Mouse (Mus musculus): ENCODE results near the gene Tmem242. TPM values are rescaled to one million over a fixed set of nuclear protein-coding genes. Genes with fewer than 3 reads are reported as not detected.

Gene Tmem242
- polyA plus RNA-seq, 1 experiment, result 67.8 TPM

GRCm38 (mm10) chr17:5472268-5472667 lies 32.2 kb upstream of the Tmem242 start:
- Histone ChIP-seq H3ac (ENCODE audit: control insufficient read depth, insufficient read length, low read depth) (no peak overlapping the region), H3K36me3 (ENCODE audit: control insufficient read depth, insufficient read depth) (no peaks in the 10 kb centered on the region), H3K27me3 (ENCODE audit: control insufficient read depth, insufficient read depth, insufficient read length) (peaks cover 31% of the 10 kb centered on the region), H3K79me3 (ENCODE audit: low read depth) (no peaks in the 10 kb centered on the region), H3K4me3 (ENCODE audit: insufficient read depth, poor library complexity, severe bottlenecking) (no peak overlapping the region), H3K79me2 (ENCODE audit: control insufficient read depth, insufficient read depth) (no peaks in the 10 kb centered on the region)
- TF ChIP-seq MYOG (IDR thresholded peaks at IDR 0.05; ENCODE audit: control insufficient read depth, extremely low read depth, insufficient read length) (no peak), MAX (IDR thresholded peaks at IDR 0.05) (no peak), CEBPB (IDR thresholded peaks at IDR 0.05; ENCODE audit: low read depth) (no peak), USF1 (IDR thresholded peaks at IDR 0.05; ENCODE audit: low read depth) (no peak), MYOD1 (IDR thresholded peaks at IDR 0.05; ENCODE audit: control insufficient read depth, insufficient read length, low read depth) (no peak)

GRCm38 (mm10) chr17:5467177-5467576 lies 27.1 kb upstream of the Tmem242 start:
- H3ac ChIP-seq (ENCODE audit: control insufficient read depth, insufficient read length, low read depth), result no peak overlapping the region
- no peaks in the 10 kb centered on the region for H3K36me3 ChIP-seq (ENCODE audit: control insufficient read depth, insufficient read depth)
- H3K4me3 ChIP-seq (ENCODE audit: insufficient read depth, poor library complexity, severe bottlenecking), result no peak overlapping the region
- H3K79me2 ChIP-seq (ENCODE audit: control insufficient read depth, insufficient read depth), result no peaks in the 10 kb centered on the region
- no peaks in the 10 kb centered on the region for H3K79me3 ChIP-seq (ENCODE audit: low read depth)
- H3K27me3 ChIP-seq (ENCODE audit: control insufficient read depth, insufficient read depth, insufficient read length), result peaks cover 35% of the 10 kb centered on the region
- TF ChIP-seq USF1 (IDR thresholded peaks at IDR 0.05; ENCODE audit: low read depth) (no peak), FOSL1 (IDR thresholded peaks at IDR 0.05; ENCODE audit: insufficient read depth, low read length, poor library complexity, severe bottlenecking) (no peak), CEBPB (IDR thresholded peaks at IDR 0.05; ENCODE audit: low read depth) (no peak), MAX (IDR thresholded peaks at IDR 0.05) (no peak), MYOD1 (IDR thresholded peaks at IDR 0.05; ENCODE audit: control insufficient read depth, insufficient read length, low read depth) (no peak), CTCF (IDR thresholded peaks at IDR 0.05; ENCODE audit: control insufficient read depth, insufficient read depth, insufficient read length) (no peak), MYOG (IDR thresholded peaks at IDR 0.05; ENCODE audit: control insufficient read depth, extremely low read depth, insufficient read length) (no peak)

- no peak for TF ChIP-seq MYOG (IDR thresholded peaks at IDR 0.05; ENCODE audit: control insufficient read depth, extremely low read depth, insufficient read length)
- no peak for TF ChIP-seq CEBPB (IDR thresholded peaks at IDR 0.05; ENCODE audit: low read depth)
- TF ChIP-seq CTCF (IDR thresholded peaks at IDR 0.05; ENCODE audit: control insufficient read depth, insufficient read depth, insufficient read length), result no peak
- no peak for TF ChIP-seq FOSL1 (IDR thresholded peaks at IDR 0.05; ENCODE audit: insufficient read depth, low read length, poor library complexity, severe bottlenecking)
- TF ChIP-seq MYOD1 (IDR thresholded peaks at IDR 0.05; ENCODE audit: control insufficient read depth, insufficient read length, low read depth), result no peak
- no peak for TF ChIP-seq USF1 (IDR thresholded peaks at IDR 0.05; ENCODE audit: low read depth)
- no peak for TF ChIP-seq MAX (IDR thresholded peaks at IDR 0.05)
- H3K79me3 ChIP-seq (ENCODE audit: low read depth), result no peaks in the 10 kb centered on the region
- no peak overlapping the region for H3K4me3 ChIP-seq (ENCODE audit: insufficient read depth, poor library complexity, severe bottlenecking)
- no peak overlapping the region for H3ac ChIP-seq (ENCODE audit: control insufficient read depth, insufficient read length, low read depth)
- peaks cover 32% of the 10 kb centered on the region for H3K27me3 ChIP-seq (ENCODE audit: control insufficient read depth, insufficient read depth, insufficient read length)
- no peaks in the 10 kb centered on the region for H3K79me2 ChIP-seq (ENCODE audit: control insufficient read depth, insufficient read depth)
- H3K36me3 ChIP-seq (ENCODE audit: control insufficient read depth, insufficient read depth), result no peaks in the 10 kb centered on the region
These were observed 26.7 kb upstream of the Tmem242 start for GRCm38 (mm10) chr17:5466736-5467135.

GRCm38 (mm10) chr17:5463912-5464311 lies 23.9 kb upstream of the Tmem242 start:
- TF ChIP-seq MYOD1 (IDR thresholded peaks at IDR 0.05; ENCODE audit: control insufficient read depth, insufficient read length, low read depth) (no peak), CTCF (IDR thresholded peaks at IDR 0.05; ENCODE audit: control insufficient read depth, insufficient read depth, insufficient read length) (no peak), FOSL1 (IDR thresholded peaks at IDR 0.05; ENCODE audit: insufficient read depth, low read length, poor library complexity, severe bottlenecking) (no peak), MAX (IDR thresholded peaks at IDR 0.05) (no peak), CEBPB (IDR thresholded peaks at IDR 0.05; ENCODE audit: low read depth) (no peak), USF1 (IDR thresholded peaks at IDR 0.05; ENCODE audit: low read depth) (no peak), MYOG (IDR thresholded peaks at IDR 0.05; ENCODE audit: control insufficient read depth, extremely low read depth, insufficient read length) (no peak)
- H3K36me3 ChIP-seq (ENCODE audit: control insufficient read depth, insufficient read depth), result no peaks in the 10 kb centered on the region
- H3K4me3 ChIP-seq (ENCODE audit: insufficient read depth, poor library complexity, severe bottlenecking), result no peak overlapping the region
- no peaks in the 10 kb centered on the region for H3K79me3 ChIP-seq (ENCODE audit: low read depth)
- no peaks in the 10 kb centered on the region for H3K79me2 ChIP-seq (ENCODE audit: control insufficient read depth, insufficient read depth)
- peaks cover 29% of the 10 kb centered on the region for H3K27me3 ChIP-seq (ENCODE audit: control insufficient read depth, insufficient read depth, insufficient read length)
- no peak overlapping the region for H3ac ChIP-seq (ENCODE audit: control insufficient read depth, insufficient read length, low read depth)

- Histone ChIP-seq H3ac (ENCODE audit: control insufficient read depth, insufficient read length, low read depth) (no peak overlapping the region), H3K79me3 (ENCODE audit: low read depth) (no peaks in the 10 kb centered on the region), H3K79me2 (ENCODE audit: control insufficient read depth, insufficient read depth) (no peaks in the 10 kb centered on the region), H3K4me3 (ENCODE audit: insufficient read depth, poor library complexity, severe bottlenecking) (no peak overlapping the region), H3K36me3 (ENCODE audit: control insufficient read depth, insufficient read depth) (no peaks in the 10 kb centered on the region), H3K27me3 (ENCODE audit: control insufficient read depth, insufficient read depth, insufficient read length) (peaks cover 50% of the 10 kb centered on the region)
- TF ChIP-seq USF1 (IDR thresholded peaks at IDR 0.05; ENCODE audit: low read depth) (no peak), MYOG (IDR thresholded peaks at IDR 0.05; ENCODE audit: control insufficient read depth, extremely low read depth, insufficient read length) (no peak), CEBPB (IDR thresholded peaks at IDR 0.05; ENCODE audit: low read depth) (no peak), MAX (IDR thresholded peaks at IDR 0.05) (no peak), FOSL1 (IDR thresholded peaks at IDR 0.05; ENCODE audit: insufficient read depth, low read length, poor library complexity, severe bottlenecking) (no peak), CTCF (IDR thresholded peaks at IDR 0.05; ENCODE audit: control insufficient read depth, insufficient read depth, insufficient read length) (no peak), MYOD1 (IDR thresholded peaks at IDR 0.05; ENCODE audit: control insufficient read depth, insufficient read length, low read depth) (no peak)
These were observed 13.6 kb upstream of the Tmem242 start for GRCm38 (mm10) chr17:5453657-5454056.

- no peak for TF ChIP-seq MAX (IDR thresholded peaks at IDR 0.05)
- no peak for TF ChIP-seq USF1 (IDR thresholded peaks at IDR 0.05; ENCODE audit: low read depth)
- no peak for TF ChIP-seq FOSL1 (IDR thresholded peaks at IDR 0.05; ENCODE audit: insufficient read depth, low read length, poor library complexity, severe bottlenecking)
- no peak for TF ChIP-seq CEBPB (IDR thresholded peaks at IDR 0.05; ENCODE audit: low read depth)
- no peak for TF ChIP-seq CTCF (IDR thresholded peaks at IDR 0.05; ENCODE audit: control insufficient read depth, insufficient read depth, insufficient read length)
- TF ChIP-seq MYOG (IDR thresholded peaks at IDR 0.05; ENCODE audit: control insufficient read depth, extremely low read depth, insufficient read length), result no peak
- TF ChIP-seq MYOD1 (IDR thresholded peaks at IDR 0.05; ENCODE audit: control insufficient read depth, insufficient read length, low read depth), result no peak
- no peak overlapping the region for H3ac ChIP-seq (ENCODE audit: control insufficient read depth, insufficient read length, low read depth)
- peaks cover 8% of the 10 kb centered on the region for H3K79me3 ChIP-seq (ENCODE audit: low read depth)
- H3K27me3 ChIP-seq (ENCODE audit: control insufficient read depth, insufficient read depth, insufficient read length), result peaks cover 11% of the 10 kb centered on the region
- peaks cover 13% of the 10 kb centered on the region for H3K79me2 ChIP-seq (ENCODE audit: control insufficient read depth, insufficient read depth)
- H3K36me3 ChIP-seq (ENCODE audit: control insufficient read depth, insufficient read depth), result no peaks in the 10 kb centered on the region
- H3K4me3 ChIP-seq (ENCODE audit: insufficient read depth, poor library complexity, severe bottlenecking), result no peak overlapping the region
These were observed 3.7 kb upstream of the Tmem242 start for GRCm38 (mm10) chr17:5443751-5444150.

All from C2C12 (cell line).